Mouse (Mus musculus) limb, embryonic 15.5 days (tissue): ENCODE measurements around the gene Fggy. TPM values are rescaled to one million over a fixed set of nuclear protein-coding genes. Genes with fewer than 3 reads are reported as not detected.
A peak's percentile ranks its signal among the peaks of the same experiment; 100 is the strongest.

ENCODE experiments used
- ATAC-seq: fragments of 200-750 bp; cut with Nextera tagmentation; 2 replicates; pipeline ENCODE4 v1.8.0; 2017; ENCODE audit warnings: low read depth, moderate TSS enrichment; ENCODE audit not compliant: insufficient number of reproducible peaks, low FRiP score, low TSS enrichment
- H3K27ac ChIP-seq: fragments of 300-500 bp; sonication (generic); 2 replicates; pipeline ENCODE4 v1.5.1; 2015; ENCODE audit warnings: moderate library complexity, mild to moderate bottlenecking, inconsistent platforms
- H3K27me3 ChIP-seq: fragments of 300-500 bp; sonication (generic); 2 replicates; pipeline ENCODE4 v1.6.1; 2015; ENCODE audit warnings: inconsistent platforms
- H3K36me3 ChIP-seq: fragments of 300-500 bp; sonication (generic); 2 replicates; pipeline ENCODE4 v1.6.1; 2015; ENCODE audit warnings: inconsistent platforms
- H3K4me1 ChIP-seq: fragments of 300-500 bp; sonication (generic); 2 replicates; pipeline ENCODE4 v1.6.1; 2015; ENCODE audit warnings: inconsistent platforms
- H3K4me2 ChIP-seq: fragments of 300-500 bp; sonication (generic); 2 replicates; pipeline ENCODE4 v1.6.1; 2015; ENCODE audit warnings: mild to moderate bottlenecking, inconsistent platforms
- H3K4me3 ChIP-seq: fragments of 300-500 bp; sonication (generic); 2 replicates; pipeline ENCODE4 v1.5.1; 2015; ENCODE audit warnings: mild to moderate bottlenecking, inconsistent platforms
- H3K9ac ChIP-seq: fragments of 300-500 bp; sonication (generic); 2 replicates; pipeline ENCODE4 v1.6.1; 2015; ENCODE audit warnings: inconsistent platforms
- H3K9me3 ChIP-seq: fragments of 300-500 bp; sonication (generic); 2 replicates; pipeline ENCODE4 v1.6.1; 2016; ENCODE audit warnings: inconsistent platforms
- WGBS: fragments of 180-500 bp; shearing (Covaris S2); methylation state at CpG from one replicate; pipeline ENCODE4 v1.1.7; 2015; 5-methylcytosine and 5-hydroxymethylcytosine counted together
- polyA plus RNA-seq: library from polyadenylated mRNA; unstranded; fragments of >200 nt; fragmentation: Nextera tagmentation; extraction: Ambion mirVana; gene quantifications from 2 replicates; pipeline ENCODE4 v1.2.1, GENCODE M21; 2015

Gene Fggy
- polyA plus RNA-seq, 1 experiment from 2014 or later, result 8.6 TPM

DNA sequence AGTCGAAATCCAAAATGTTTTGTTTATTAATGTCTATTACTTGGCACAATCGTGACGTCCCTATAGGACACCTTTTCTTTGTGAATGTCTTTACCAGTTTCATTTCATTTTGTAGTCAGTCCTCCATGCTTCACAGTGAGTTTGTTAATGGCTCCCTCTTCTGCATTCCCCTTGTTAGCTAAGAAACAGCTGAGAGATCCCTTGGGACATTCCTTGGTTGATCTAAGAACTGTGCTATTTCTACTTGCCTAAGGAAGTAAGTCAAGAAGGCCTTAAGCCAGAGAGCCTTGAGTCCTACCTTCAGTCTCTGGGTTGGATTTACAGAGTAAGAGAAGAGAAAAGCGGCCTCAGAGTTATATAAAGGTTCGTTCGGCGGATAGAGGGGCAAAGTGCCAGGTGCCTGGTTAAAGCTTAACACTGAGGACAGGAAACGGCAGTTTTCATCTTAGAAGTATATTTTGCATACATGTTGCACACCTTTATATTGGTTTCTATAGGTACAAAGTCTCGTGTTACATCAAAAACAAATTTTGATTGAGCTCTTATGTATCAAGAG, 376.6 kb downstream of the Fggy start:
- H3K9me3 ChIP-seq, result no peaks in the 10 kb centered on the region
- H3K36me3 ChIP-seq, result no peaks in the 10 kb centered on the region
- no peak for ATAC-seq
- H3K27me3 ChIP-seq, result no peaks in the 10 kb centered on the region
- no peak overlapping the region for H3K4me3 ChIP-seq
- H3K9ac ChIP-seq, result no peak overlapping the region
- no peaks in the 10 kb centered on the region for H3K4me1 ChIP-seq
- H3K4me2 ChIP-seq, result no peak overlapping the region
- H3K27ac ChIP-seq, result no peak overlapping the region
- WGBS, result 56% methylated on average over 9 of the region's 9 CpGs

DNA sequence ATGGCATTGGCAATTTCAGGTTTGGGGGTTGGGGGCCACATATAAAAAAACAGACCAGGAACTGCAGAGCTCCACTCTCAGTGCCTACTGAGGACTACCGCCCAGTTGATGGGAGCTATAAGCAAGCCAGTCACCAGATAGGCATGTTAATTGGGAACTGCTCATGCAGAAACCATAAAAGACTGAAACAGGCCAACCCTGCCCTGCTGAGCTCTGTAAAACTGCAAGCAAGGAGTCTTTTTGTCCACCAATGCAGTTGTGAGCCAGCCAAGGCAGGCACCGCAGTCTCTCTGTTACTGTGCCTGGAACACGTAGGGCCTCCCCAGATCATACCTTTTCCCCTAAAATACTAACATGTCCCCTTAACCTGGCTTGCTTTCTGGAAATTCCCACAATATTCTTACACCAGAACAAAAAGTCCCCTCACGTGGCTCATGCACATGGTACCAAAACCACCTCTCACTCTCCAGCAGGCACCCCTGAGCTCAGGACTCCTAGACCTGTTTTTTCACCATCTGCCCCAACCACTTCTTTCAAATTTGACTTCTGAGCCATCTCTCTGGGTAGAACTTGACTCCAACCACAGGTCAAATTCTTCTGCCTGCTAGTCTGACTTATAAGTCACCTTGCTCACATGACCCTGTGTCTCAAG, 377.2 kb downstream of the Fggy start:
- WGBS, result 64% methylated on average over 4 of the region's 4 CpGs

DNA sequence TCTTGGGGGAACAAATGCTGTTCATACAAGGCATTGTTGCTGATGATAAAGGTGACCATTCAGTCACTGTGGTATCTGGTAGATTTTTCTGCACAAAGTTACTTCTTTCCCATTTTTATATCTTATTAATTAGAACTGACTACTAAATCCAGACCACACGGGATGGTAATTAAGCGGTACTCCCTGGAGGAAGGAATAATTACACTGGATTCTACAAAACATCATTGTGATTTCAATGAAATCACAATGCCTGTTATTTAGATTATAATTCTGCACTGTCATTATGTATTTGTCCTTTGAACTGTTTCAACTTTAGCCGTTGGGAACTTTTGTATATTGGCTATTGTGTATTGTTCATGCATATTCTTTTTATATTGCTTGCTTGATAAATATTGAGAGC, 381.4 kb downstream of the Fggy start:
- Histone ChIP-seq H3K27ac (no peak overlapping the region), H3K27me3 (no peaks in the 10 kb centered on the region), H3K4me3 (no peak overlapping the region), H3K9me3 (no peaks in the 10 kb centered on the region), H3K4me1 (no peaks in the 10 kb centered on the region), H3K4me2 (no peak overlapping the region), H3K9ac (no peak overlapping the region), H3K36me3 (no peaks in the 10 kb centered on the region)
- ATAC-seq, result no peak
- WGBS, result 78% methylated on average over 3 of the region's 3 CpGs

More for the DNA sequence above, 377.2 kb downstream of the Fggy start:
- H3K4me1 ChIP-seq, result no peaks in the 10 kb centered on the region
- H3K36me3 ChIP-seq, result no peaks in the 10 kb centered on the region
- no peaks in the 10 kb centered on the region for H3K9me3 ChIP-seq
- no peak overlapping the region for H3K4me3 ChIP-seq
- no peaks in the 10 kb centered on the region for H3K27me3 ChIP-seq
- no peak; the same call in 1 of the 2 replicates for ATAC-seq
- no peak overlapping the region for H3K4me2 ChIP-seq
- H3K9ac ChIP-seq, result no peak overlapping the region
- no peak overlapping the region for H3K27ac ChIP-seq

DNA sequence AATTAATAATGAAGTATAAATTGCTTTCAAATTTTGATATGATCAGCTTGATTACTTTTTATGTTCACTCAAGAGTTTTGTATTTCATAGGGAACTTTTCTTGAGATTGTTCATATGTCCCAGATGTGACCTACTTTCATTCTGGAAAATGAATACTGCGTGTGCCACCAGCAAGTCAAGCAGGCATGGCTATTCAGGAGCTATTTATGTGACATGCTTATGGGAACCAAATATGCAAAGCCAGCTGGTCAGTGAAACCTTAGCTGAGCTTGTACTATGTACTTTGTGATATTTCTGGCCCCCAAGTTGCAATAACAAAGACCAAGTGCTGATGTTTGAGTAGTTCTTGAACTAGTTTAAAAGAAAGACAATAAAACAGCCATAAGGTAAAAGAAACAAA, 390.6 kb downstream of the Fggy start:
- Histone ChIP-seq H3K9ac (no peak overlapping the region), H3K9me3 (no peaks in the 10 kb centered on the region), H3K4me3 (no peak overlapping the region), H3K27me3 (no peaks in the 10 kb centered on the region), H3K27ac (no peak overlapping the region), H3K4me1 (no peaks in the 10 kb centered on the region), H3K4me2 (no peak overlapping the region), H3K36me3 (no peaks in the 10 kb centered on the region)
- WGBS, result 50% methylated on average over 1 of the region's 1 CpGs
- ATAC-seq, result no peak

DNA sequence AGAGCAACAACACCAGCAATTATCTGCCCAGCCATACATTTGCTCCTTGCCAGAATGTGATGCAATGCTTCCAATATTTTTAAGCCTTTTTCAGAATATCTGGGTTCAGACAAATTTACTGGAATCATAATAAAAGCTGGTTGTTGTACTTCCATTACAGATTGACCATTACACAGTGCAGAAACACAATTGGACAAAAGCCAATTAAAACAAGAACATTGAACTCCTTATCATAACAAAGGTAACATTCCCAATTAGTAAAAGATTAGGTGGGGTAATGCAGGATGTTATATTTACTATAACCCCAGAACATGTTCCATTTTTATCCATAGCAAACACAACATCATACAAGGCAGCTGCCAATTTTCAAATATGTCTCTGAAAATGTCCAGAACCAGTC, 396.0 kb downstream of the Fggy start:
- Histone ChIP-seq H3K9ac (no peak overlapping the region), H3K27me3 (no peaks in the 10 kb centered on the region), H3K4me1 (no peaks in the 10 kb centered on the region), H3K27ac (no peak overlapping the region), H3K4me3 (no peak overlapping the region), H3K4me2 (no peak overlapping the region), H3K9me3 (no peaks in the 10 kb centered on the region), H3K36me3 (no peaks in the 10 kb centered on the region)
- no peak for ATAC-seq

DNA sequence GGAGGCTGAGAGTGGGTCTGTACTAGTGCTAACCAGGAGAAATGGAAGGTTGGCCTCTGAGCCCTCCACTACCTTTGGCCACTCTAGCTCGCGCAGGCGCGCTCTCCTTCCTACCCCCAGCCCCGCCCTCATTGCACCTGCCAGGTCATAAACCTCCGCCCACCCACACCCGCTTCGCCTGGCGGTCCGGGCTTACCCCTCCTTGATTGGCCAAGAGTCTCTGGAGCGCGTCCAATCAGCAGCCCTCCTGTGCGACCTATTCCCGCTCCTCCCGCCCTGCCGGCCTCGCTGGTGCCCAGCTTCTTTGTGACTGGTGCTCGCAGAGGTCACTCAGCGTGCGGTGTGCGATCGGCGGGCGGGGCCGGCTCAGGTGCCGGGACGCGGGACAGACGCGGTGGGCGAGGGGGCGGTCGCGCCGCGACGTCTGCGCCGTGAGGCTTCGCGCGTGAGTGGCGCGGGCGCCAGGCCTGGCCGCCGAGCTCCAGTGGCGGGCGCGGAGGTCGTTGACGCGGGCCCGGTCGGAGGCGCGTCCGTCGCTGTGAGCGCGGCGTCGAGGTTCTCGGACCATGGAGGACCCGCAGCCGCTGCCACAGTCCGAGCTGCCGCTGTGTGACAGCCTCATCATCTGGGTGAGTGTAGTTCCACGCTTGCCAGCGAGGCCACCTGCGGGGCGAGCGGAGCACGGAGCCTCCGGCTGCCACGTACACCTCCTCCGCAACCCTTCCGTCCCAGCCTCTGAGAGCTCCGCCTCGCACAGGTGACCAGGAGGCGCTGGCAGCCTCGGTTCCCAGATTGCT, 409.8 kb downstream of the Fggy start, which contains the start of gene Hook1:
Gene Hook1 (plus strand): TSS at position 313 of the 797 bp plus-strand sequence.
- Histone ChIP-seq H3K27ac (peak within 1 kb of the TSS; percentile 28; the same call in 1 of the 2 replicates), H3K4me1 (peaks cover 13% of the 10 kb centered on the region), H3K4me2 (peak within 1 kb of the TSS; percentile 86), H3K36me3 (no peaks in the 10 kb centered on the region), H3K4me3 (peak within 1 kb of the TSS; percentile 67), H3K27me3 (no peaks in the 10 kb centered on the region), H3K9ac (peak within 1 kb of the TSS; percentile 37), H3K9me3 (no peaks in the 10 kb centered on the region)
- WGBS, result under 1% methylated on average over 81 of the region's 82 CpGs
- peak; percentile 93 for ATAC-seq
